Mouse (Mus musculus) urinary bladder, postnatal 10 days (tissue): ENCODE data around the gene Adamts15.

Experiments
- DNase-seq: peaks from one replicate; pipeline ENCODE4 v3.0.0; 2022; ENCODE audit warnings: low spot score

Adamts15 gene

GRCm38 (mm10) chr9:30922197-30922894 is at the start of gene Adamts15:
Gene Adamts15 (minus strand): TSS chr9:30922452.
- no peak for DNase-seq

- no peak for DNase-seq
Measured at GRCm38 (mm10) chr9:30971967-30972366, 49.7 kb upstream of the Adamts15 start.

- DNase-seq: no peak
Measured at GRCm38 (mm10) chr9:30970001-30970400, 47.7 kb upstream of the Adamts15 start.

GRCm38 (mm10) chr9:30968130-30968529 is 45.9 kb upstream of the Adamts15 start:
- DNase-seq: no peak

GRCm38 (mm10) chr9:30966881-30967280 is 44.6 kb upstream of the Adamts15 start:
- DNase-seq: no peak

GRCm38 (mm10) chr9:30964685-30965084 is 42.4 kb upstream of the Adamts15 start:
- DNase-seq: no peak

- DNase-seq: no peak
Measured at GRCm38 (mm10) chr9:30963780-30964179, 41.5 kb upstream of the Adamts15 start.

- no peak for DNase-seq
Measured at GRCm38 (mm10) chr9:30955246-30955645, 33.0 kb upstream of the Adamts15 start.

- DNase-seq: no peak
Measured at GRCm38 (mm10) chr9:30953287-30953686, 31.0 kb upstream of the Adamts15 start.

GRCm38 (mm10) chr9:30951461-30951860 is 29.2 kb upstream of the Adamts15 start:
- no peak for DNase-seq

- DNase-seq: no peak
Measured at GRCm38 (mm10) chr9:30950592-30950991, 28.3 kb upstream of the Adamts15 start.

GRCm38 (mm10) chr9:30949971-30950370 is 27.7 kb upstream of the Adamts15 start:
- no peak for DNase-seq

- no peak for DNase-seq
Measured at GRCm38 (mm10) chr9:30949422-30949821, 27.2 kb upstream of the Adamts15 start.

- no peak for DNase-seq
Measured at GRCm38 (mm10) chr9:30945276-30945675, 23.0 kb upstream of the Adamts15 start.

- no peak for DNase-seq
Measured at GRCm38 (mm10) chr9:30944234-30944633, 22.0 kb upstream of the Adamts15 start.

GRCm38 (mm10) chr9:30943341-30943740 is 21.1 kb upstream of the Adamts15 start:
- DNase-seq: no peak

- DNase-seq: no peak
Measured at GRCm38 (mm10) chr9:30942512-30943313, 20.5 kb upstream of the Adamts15 start, which contains the start of gene Adamts8. Gene Adamts8 (plus strand): TSS chr9:30942562.

GRCm38 (mm10) chr9:30940328-30940727 is 18.1 kb upstream of the Adamts15 start:
- DNase-seq: peak; percentile 62

- DNase-seq: no peak
Measured at GRCm38 (mm10) chr9:30936674-30937438, 14.6 kb upstream of the Adamts15 start.

GRCm38 (mm10) chr9:30934827-30935226 is 12.6 kb upstream of the Adamts15 start:
- DNase-seq: no peak

- no peak for DNase-seq
Measured at GRCm38 (mm10) chr9:30932346-30932745, 10.1 kb upstream of the Adamts15 start.

- no peak for DNase-seq
Measured at GRCm38 (mm10) chr9:30928759-30929158, 6.5 kb upstream of the Adamts15 start.
